Mouse (Mus musculus): ENCODE results near the gene Scgb1b11. TPM values are rescaled to one million over a fixed set of nuclear protein-coding genes. Genes with fewer than 3 reads are reported as not detected.
"Not testable (repeated sequence)": the region's sequence is repeated elsewhere in the genome, so short reads cannot be mapped to it uniquely, and the experiment has no call there.

The Scgb1b11 gene
- total RNA-seq (2021): not detected
- long read RNA-seq, experiment 1: 0 reads
- long read RNA-seq, experiment 2: 0 reads

DNA sequence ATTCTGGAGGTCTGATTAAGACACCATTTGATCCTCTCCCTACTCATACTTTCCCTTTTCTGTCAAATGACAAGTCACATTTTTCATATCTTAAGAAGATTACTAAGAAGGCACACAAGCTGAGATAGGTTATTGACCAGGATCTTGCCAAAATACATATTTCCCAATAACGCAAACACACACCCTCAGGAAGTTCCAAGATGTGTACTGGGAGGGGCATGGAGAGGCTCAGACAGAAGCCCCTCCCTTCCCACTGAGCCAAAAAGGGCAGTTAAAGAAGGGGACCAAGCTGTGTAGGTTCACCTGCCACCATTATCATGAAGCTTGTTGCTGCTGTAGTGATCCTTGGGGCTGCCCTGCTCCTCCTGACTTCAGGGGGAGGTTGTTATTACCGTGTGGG is at the start of gene Scgb1b11:
Gene Scgb1b11, plus strand, starts transcription at position 301 of the 400 bp plus-strand sequence.
- H3K27ac ChIP-seq; H3K4me3 ChIP-seq; DNase-seq (ENCODE audit: extremely low spot score in 1 of 2, low spot score in 2 of 2); intact Hi-C loops (cut with DNase I): not testable (repeated sequence)

DNA sequence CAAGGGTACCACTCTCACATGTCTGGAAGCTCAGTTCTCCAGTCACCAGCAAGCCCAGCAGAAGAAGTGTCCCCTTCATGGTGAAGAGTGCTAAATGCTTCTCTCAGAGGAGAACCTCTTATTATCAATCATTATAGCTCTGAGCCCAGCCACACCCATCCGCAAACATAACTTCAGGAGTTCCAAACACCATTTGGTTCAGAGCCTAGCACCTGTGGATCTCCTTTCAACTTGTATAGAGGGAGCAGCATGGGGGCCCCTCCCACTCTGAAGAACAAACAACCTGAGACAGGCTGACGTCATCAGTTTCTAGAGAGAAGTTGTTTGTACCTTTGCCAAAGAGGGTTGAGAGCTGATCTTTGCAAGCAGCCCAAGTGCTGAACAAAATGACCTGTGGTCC is 11.6 kb upstream of the Scgb1b11 start, which contains the start of gene Scgb2b11:
Gene Scgb2b11, minus strand, starts transcription at position 101 of the 400 bp plus-strand sequence.
- intact Hi-C loops (cut with DNase I); DNase-seq (ENCODE audit: extremely low spot score in 1 of 2, low spot score in 2 of 2); H3K27ac ChIP-seq; H3K4me3 ChIP-seq: not testable (repeated sequence)

Other genes starting within 250 kb of the Scgb1b11 start
- gene Scgb1b10, start 122.0 kb upstream of the Scgb1b11 start, total RNA-seq (2021): not detected
- not detected for gene Scgb2b11, start 11.7 kb upstream of the Scgb1b11 start, total RNA-seq (2021)
- not detected for gene Scgb2b12, start 104.4 kb downstream of the Scgb1b11 start, total RNA-seq (2021)
- not detected for gene Scgb1b12, start 111.3 kb downstream of the Scgb1b11 start, total RNA-seq (2021)
- not detected for gene Scgb1b29, start 218.7 kb downstream of the Scgb1b11 start, total RNA-seq (2021)

All from left cerebral cortex, adult 2 months (tissue).